Mouse (Mus musculus) lung, postnatal 0 days (tissue): Measurements from ENCODE around the gene Gm382.

ENCODE experiments used
- CTCF ChIP-seq: IDR thresholded peaks from 2 replicates; pipeline ENCODE4 v1.5.1; 2016; ENCODE audit warnings: antibody characterized with exemption, mild to moderate bottlenecking
- EP300 ChIP-seq: IDR thresholded peaks from 2 replicates; pipeline ENCODE4 v1.6.1; 2016; ENCODE audit warnings: antibody characterized with exemption, mild to moderate bottlenecking, control low read depth

DNA sequence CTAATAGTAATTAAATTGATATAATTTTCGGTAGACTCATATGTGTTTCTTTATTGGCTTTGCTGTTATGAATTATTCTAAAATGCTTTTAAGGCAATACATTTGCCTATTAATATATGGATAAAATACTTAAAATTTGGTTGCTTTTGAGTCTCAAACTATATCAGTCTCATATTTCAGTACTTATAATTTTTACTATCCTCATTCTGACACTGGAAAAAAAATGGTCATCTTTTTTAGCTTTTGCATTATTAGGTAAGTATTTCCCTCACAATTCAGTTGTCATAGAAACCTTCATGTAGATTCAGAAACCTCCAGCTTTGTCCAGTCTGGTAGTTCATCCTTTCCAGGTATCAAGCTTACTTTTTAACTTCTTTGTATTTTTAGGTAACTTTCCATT lies at the start of gene Gm382:
- no peak for TF ChIP-seq CTCF
- TF ChIP-seq EP300, result no peak
